Mouse (Mus musculus) myocyte (in vitro differentiated cells): ENCODE results near the gene Cav1. TPM values are rescaled to one million over a fixed set of nuclear protein-coding genes. Genes with fewer than 3 reads are reported as not detected.

Source experiments
- H3K27me3 ChIP-seq: one replicate; pipeline ENCODE4 v1.6.1; 2011; ENCODE audit not compliant: control insufficient read depth, insufficient read depth, insufficient read length
- H3K36me3 ChIP-seq: one replicate; pipeline ENCODE4 v1.6.1; 2011; ENCODE audit not compliant: control insufficient read depth, insufficient read depth
- H3K4me2 ChIP-seq: one replicate; pipeline ENCODE4 v1.6.1; 2011; ENCODE audit warnings: low read depth, control low read depth
- H3K4me3 ChIP-seq: one replicate; pipeline ENCODE4 v1.5.1; 2011; ENCODE audit warnings: mild to moderate bottlenecking, control low read depth, moderate library complexity
- H3K79me2 ChIP-seq: one replicate; pipeline ENCODE4 v1.6.1; 2011; ENCODE audit not compliant: control insufficient read depth, insufficient read depth
- H3ac ChIP-seq: one replicate; pipeline ENCODE4 v1.6.1; 2011; ENCODE audit not compliant: control insufficient read depth, insufficient read length
- CEBPB ChIP-seq: IDR thresholded peaks from 2 replicates; pipeline ENCODE4 v1.6.1; 2011; ENCODE audit warnings: mild to moderate bottlenecking, moderate library complexity; ENCODE audit not compliant: poor library complexity, insufficient read depth, severe bottlenecking
- E2F4 ChIP-seq: IDR thresholded peaks from one replicate; pipeline ENCODE4 v1.6.1; 2011; ENCODE audit warnings: mild to moderate bottlenecking, control low read depth, moderate library complexity; ENCODE audit not compliant: insufficient read depth
- MAX ChIP-seq: IDR thresholded peaks from one replicate; pipeline ENCODE4 v1.6.1; 2011; ENCODE audit warnings: low read depth, mild to moderate bottlenecking, control low read depth
- MYOD1 ChIP-seq, 3 experiments: IDR thresholded peaks; one replicate each; pipeline ENCODE4 v1.6.1; 2011; ENCODE audit warnings: control low read depth in 2 of 3, low read depth in 2 of 3, mild to moderate bottlenecking in 2 of 3, moderate library complexity in 1 of 3; ENCODE audit not compliant: insufficient read length in 2 of 3, control insufficient read depth in 1 of 3
- MYOG ChIP-seq, 3 experiments: IDR thresholded peaks; one replicate each; pipeline ENCODE4 v1.6.1; 2011; ENCODE audit warnings: control low read depth in 2 of 3, low read depth in 2 of 3, mild to moderate bottlenecking in 2 of 3; ENCODE audit not compliant: insufficient read length in 2 of 3, control insufficient read depth in 1 of 3, insufficient read depth in 1 of 3
- POLR2A ChIP-seq: IDR thresholded peaks from one replicate; pipeline ENCODE4 v1.6.1; 2011; ENCODE audit warnings: low read depth, mild to moderate bottlenecking, control low read depth, moderate library complexity; ENCODE audit not compliant: insufficient read length
- POLR2AphosphoS2 ChIP-seq: IDR thresholded peaks from one replicate; pipeline ENCODE4 v1.6.1; 2011; ENCODE audit warnings: low read depth, control low read depth; ENCODE audit not compliant: insufficient read length
- REST ChIP-seq: IDR thresholded peaks from one replicate; pipeline ENCODE4 v1.6.1; 2011; ENCODE audit warnings: mild to moderate bottlenecking, control low read depth, moderate library complexity; ENCODE audit not compliant: insufficient read depth, insufficient read length
- SRF ChIP-seq: IDR thresholded peaks from one replicate; pipeline ENCODE4 v1.6.1; 2011; ENCODE audit warnings: low read depth; ENCODE audit not compliant: control insufficient read depth, insufficient read length
- TCF12 ChIP-seq: IDR thresholded peaks from one replicate; pipeline ENCODE4 v1.6.1; 2011; ENCODE audit warnings: mild to moderate bottlenecking, control low read depth; ENCODE audit not compliant: poor library complexity, insufficient read depth, severe bottlenecking
- TCF3 ChIP-seq: IDR thresholded peaks from one replicate; pipeline ENCODE4 v1.6.1; 2011; ENCODE audit warnings: low read depth, control low read depth; ENCODE audit not compliant: insufficient read length
- USF1 ChIP-seq: IDR thresholded peaks from one replicate; pipeline ENCODE4 v1.6.1; 2011; ENCODE audit warnings: low read depth, mild to moderate bottlenecking, control low read depth, moderate library complexity
- polyA plus RNA-seq: library from polyadenylated mRNA; unstranded; fragments of >200 nt; fragmentation: generic; extraction: Trizol; gene quantifications from one replicate; pipeline ENCODE4 v1.2.1, GENCODE M21; 2012; ENCODE audit warnings: missing spikeins

Gene Cav1
- polyA plus RNA-seq, 1 experiment = 64.7 TPM

DNA sequence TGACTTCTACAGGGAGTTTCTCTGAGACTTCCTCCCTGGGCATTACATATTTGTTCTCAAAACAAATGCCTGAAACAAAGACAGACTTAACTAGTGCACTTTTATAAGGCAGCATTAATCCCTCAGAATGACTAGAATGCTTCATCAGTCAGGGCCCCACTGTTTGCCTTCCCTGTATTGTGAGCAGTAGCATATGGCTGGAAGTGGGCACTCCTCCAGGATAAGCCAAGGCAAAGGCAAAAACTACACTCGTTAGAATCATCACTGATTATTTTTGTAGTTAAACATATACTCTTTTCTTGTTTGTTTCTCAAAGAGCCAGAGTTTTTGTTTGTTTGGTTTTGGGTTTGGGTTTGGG, 11.0 kb downstream of the Cav1 start:
- Histone ChIP-seq H3K4me2 (no peak overlapping the region), H3K79me2 (peaks cover 9% of the 10 kb centered on the region), H3K4me3 (no peak overlapping the region), H3K27me3 (no peaks in the 10 kb centered on the region), H3K36me3 (no peaks in the 10 kb centered on the region), H3ac (no peak overlapping the region)
- no peak for TF ChIP-seq MAX
- no peak for TF ChIP-seq MYOG (IDR thresholded peaks at IDR 0.05; ENCODE audit: control insufficient read depth in 1 of 3, insufficient read depth in 1 of 3, insufficient read length in 2 of 3, low read depth in 2 of 3)
- no peak for TF ChIP-seq POLR2A
- no peak for TF ChIP-seq MYOD1 (IDR thresholded peaks at IDR 0.05; ENCODE audit: control insufficient read depth in 1 of 3, insufficient read length in 2 of 3, low read depth in 2 of 3)
- no peak for TF ChIP-seq USF1
- TF ChIP-seq E2F4 = no peak
- TF ChIP-seq CEBPB = no peak
- TF ChIP-seq REST = no peak
- no peak for TF ChIP-seq TCF3
- TF ChIP-seq POLR2AphosphoS2 = no peak
- no peak for TF ChIP-seq SRF
- no peak for TF ChIP-seq TCF12

DNA sequence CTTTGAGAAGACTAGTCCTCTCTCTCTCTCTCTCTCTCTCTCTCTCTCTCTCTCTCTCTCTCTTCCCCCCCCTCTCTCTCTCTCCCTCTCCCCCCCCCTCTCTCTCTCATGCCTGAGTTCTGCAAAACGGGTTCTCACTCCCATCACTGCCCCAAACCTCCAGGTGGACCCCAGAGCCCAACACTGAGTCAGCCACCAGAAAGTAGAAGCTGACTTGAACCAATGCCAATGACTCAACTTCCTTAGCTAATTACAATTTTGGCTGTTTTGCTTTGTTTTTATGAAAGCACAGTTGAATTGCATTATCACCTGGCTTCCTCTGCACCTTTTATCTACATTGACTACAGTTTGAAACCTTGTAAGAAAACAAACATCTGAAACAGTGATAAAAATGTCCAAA, 11.8 kb downstream of the Cav1 start:
- Histone ChIP-seq H3K4me2 (no peak overlapping the region), H3K4me3 (no peak overlapping the region), H3ac (no peak overlapping the region), H3K27me3 (no peaks in the 10 kb centered on the region), H3K79me2 (peaks cover 3% of the 10 kb centered on the region), H3K36me3 (no peaks in the 10 kb centered on the region)
- TF ChIP-seq MYOG (IDR thresholded peaks at IDR 0.05; ENCODE audit: control insufficient read depth in 1 of 3, insufficient read depth in 1 of 3, insufficient read length in 2 of 3, low read depth in 2 of 3) (no peak), CEBPB (no peak), POLR2A (no peak), USF1 (no peak), MAX (no peak), REST (no peak), POLR2AphosphoS2 (no peak)

DNA sequence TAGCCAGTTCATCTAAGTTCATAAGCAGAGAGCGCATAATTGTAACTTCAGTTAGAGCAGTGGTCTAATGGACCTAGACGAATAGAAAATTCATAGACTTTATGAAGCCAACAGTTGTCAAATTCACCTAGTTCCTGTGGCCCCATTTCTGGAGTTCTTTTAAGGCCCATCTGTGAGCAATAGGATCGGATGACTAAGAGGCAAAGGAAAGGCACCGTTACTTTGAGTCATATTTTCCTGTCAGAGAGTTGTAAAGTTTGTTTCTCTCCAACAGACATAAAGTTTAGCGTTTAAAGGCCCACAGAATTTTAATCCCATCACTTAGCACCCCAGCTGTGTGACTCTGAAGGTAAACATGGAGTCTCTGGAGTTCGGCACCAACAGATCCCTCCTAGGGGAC, 15.8 kb downstream of the Cav1 start:
- H3K27me3 ChIP-seq = no peaks in the 10 kb centered on the region
- H3K36me3 ChIP-seq = peaks cover 4% of the 10 kb centered on the region
- H3K79me2 ChIP-seq = no peaks in the 10 kb centered on the region
- no peak overlapping the region for H3K4me2 ChIP-seq
- no peak for TF ChIP-seq USF1
- no peak for TF ChIP-seq E2F4
- TF ChIP-seq MYOG (IDR thresholded peaks at IDR 0.05; ENCODE audit: control insufficient read depth in 1 of 3, insufficient read depth in 1 of 3, insufficient read length in 2 of 3, low read depth in 2 of 3) = no peak
- TF ChIP-seq POLR2A = no peak
- TF ChIP-seq MYOD1 (IDR thresholded peaks at IDR 0.05; ENCODE audit: control insufficient read depth in 1 of 3, insufficient read length in 2 of 3, low read depth in 2 of 3) = no peak
- no peak for TF ChIP-seq TCF12
- TF ChIP-seq SRF = no peak
- TF ChIP-seq MAX = no peak
- TF ChIP-seq CEBPB = no peak
- TF ChIP-seq POLR2AphosphoS2 = no peak
- no peak for TF ChIP-seq REST
- no peak overlapping the region for H3ac ChIP-seq
- H3K4me3 ChIP-seq = no peak overlapping the region

DNA sequence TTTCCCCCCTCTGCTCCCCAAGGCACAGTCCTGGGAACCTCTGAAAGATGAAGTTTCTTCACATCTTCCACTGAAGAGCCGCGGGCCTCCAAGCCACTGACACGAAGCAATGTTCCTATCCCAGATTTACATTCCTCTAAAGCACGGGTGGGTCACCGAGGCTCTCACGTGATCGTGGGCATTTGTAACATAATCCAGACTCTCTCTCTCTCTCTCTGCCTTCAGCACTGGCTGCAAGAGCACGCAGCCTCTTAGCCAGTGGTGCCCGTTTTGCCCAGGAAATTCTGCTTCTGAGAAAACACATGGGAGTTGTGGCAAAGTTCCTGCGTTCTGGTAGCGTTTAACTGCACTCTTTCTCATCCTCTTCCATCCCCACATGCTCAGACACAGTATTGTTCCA, 21.1 kb downstream of the Cav1 start:
- H3K36me3 ChIP-seq = peaks cover 9% of the 10 kb centered on the region
- TF ChIP-seq REST (no peak), SRF (no peak), POLR2A (no peak), CEBPB (no peak), TCF12 (no peak), USF1 (no peak), POLR2AphosphoS2 (no peak), TCF3 (no peak)
- no peak overlapping the region for H3K4me2 ChIP-seq
- no peaks in the 10 kb centered on the region for H3K27me3 ChIP-seq
- H3K79me2 ChIP-seq = no peaks in the 10 kb centered on the region
- H3ac ChIP-seq = no peak overlapping the region
- H3K4me3 ChIP-seq = no peak overlapping the region

DNA sequence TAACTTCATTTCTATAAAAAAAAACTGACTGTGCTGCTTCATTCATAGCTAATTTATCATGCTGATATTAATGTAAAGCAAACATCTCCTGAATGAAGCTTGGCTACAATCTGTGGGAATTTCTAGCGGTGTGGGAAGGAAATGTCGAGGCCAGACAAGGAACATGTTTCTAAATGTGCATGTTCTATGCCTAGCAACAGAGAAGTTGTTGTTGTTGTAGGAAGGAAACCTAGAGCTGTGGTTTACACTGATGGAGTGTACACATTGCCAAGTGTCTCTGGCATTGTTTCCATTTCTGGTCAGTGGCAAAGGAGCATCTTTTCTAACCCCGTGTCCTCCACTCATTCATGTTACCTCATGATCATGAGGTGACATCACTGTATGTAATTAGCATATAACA, 23.7 kb downstream of the Cav1 start:
- Histone ChIP-seq H3K27me3 (no peaks in the 10 kb centered on the region), H3ac (no peak overlapping the region), H3K4me3 (no peak overlapping the region), H3K79me2 (no peaks in the 10 kb centered on the region), H3K36me3 (peaks cover 9% of the 10 kb centered on the region), H3K4me2 (no peak overlapping the region)
- TF ChIP-seq USF1 (no peak), REST (no peak), POLR2A (no peak), POLR2AphosphoS2 (no peak), MYOD1 (IDR thresholded peaks at IDR 0.05; ENCODE audit: control insufficient read depth in 1 of 3, insufficient read length in 2 of 3, low read depth in 2 of 3) (no peak), E2F4 (no peak), SRF (no peak), MAX (no peak), TCF12 (no peak), TCF3 (no peak), MYOG (IDR thresholded peaks at IDR 0.05; ENCODE audit: control insufficient read depth in 1 of 3, insufficient read depth in 1 of 3, insufficient read length in 2 of 3, low read depth in 2 of 3) (no peak), CEBPB (no peak)
